Mouse (Mus musculus): ENCODE measurements at regions not wholly inside any gene's neighbourhood (a gene's known extent, or its start where the extent isn't known, plus 50 kb on each side); places are given as distances from the start of the nearest gene placed in this dataset.

- ATAC-seq (ENCODE audit: low FRiP score, low TSS enrichment) = no peak
- H3K4me1 ChIP-seq (ENCODE audit: control insufficient read depth, insufficient read depth, low read length) = no peaks in the 10 kb centered on the region
- H3K4me3 ChIP-seq (replicated peaks; ENCODE audit: low read depth, low read length) = no peak overlapping the region
- no peak overlapping the region for H3K9ac ChIP-seq (replicated peaks; ENCODE audit: low read length)
- no peak overlapping the region for H3K4me2 ChIP-seq (ENCODE audit: low read length)
- H3K27ac ChIP-seq (replicated peaks; ENCODE audit: low read depth, low read length) = no peak overlapping the region
- WGBS = 87% methylated on average over 7 of the region's 7 CpGs
- no peaks in the 10 kb centered on the region for H3K27me3 ChIP-seq (ENCODE audit: control insufficient read depth, insufficient read depth, low read length)
- H3K36me3 ChIP-seq (ENCODE audit: control insufficient read depth, insufficient read depth, low read length) = no peaks in the 10 kb centered on the region
- no peaks in the 10 kb centered on the region for H3K9me3 ChIP-seq (ENCODE audit: control insufficient read depth, low read length)
- no peak for DNase-seq
Measured at GRCm38 (mm10) chr14:45983206-45983857, 325.4 kb upstream of the Ddhd1 start.

- Histone ChIP-seq H3K27ac (replicated peaks; ENCODE audit: low read depth, low read length) (no peak overlapping the region), H3K27me3 (ENCODE audit: control insufficient read depth, insufficient read depth, low read length) (no peaks in the 10 kb centered on the region), H3K4me2 (ENCODE audit: low read length) (no peak overlapping the region), H3K36me3 (ENCODE audit: control insufficient read depth, insufficient read depth, low read length) (no peaks in the 10 kb centered on the region), H3K4me1 (ENCODE audit: control insufficient read depth, insufficient read depth, low read length) (no peaks in the 10 kb centered on the region), H3K4me3 (replicated peaks; ENCODE audit: low read depth, low read length) (no peak overlapping the region), H3K9me3 (ENCODE audit: control insufficient read depth, low read length) (no peaks in the 10 kb centered on the region), H3K9ac (replicated peaks; ENCODE audit: low read length) (no peak overlapping the region)
- ATAC-seq (ENCODE audit: low FRiP score, low TSS enrichment) = no peak
- 84% methylated on average over 20 of the region's 20 CpGs for WGBS
- no peak for DNase-seq
Measured at GRCm38 (mm10) chr14:45984135-45984892, 326.4 kb upstream of the Ddhd1 start.

GRCm38 (mm10) chr14:45992041-45992869, 334.3 kb upstream of the Ddhd1 start:
- ATAC-seq (ENCODE audit: low FRiP score, low TSS enrichment) (no peak), DNase-seq (no peak)
- H3K4me1 ChIP-seq (ENCODE audit: control insufficient read depth, insufficient read depth, low read length) = no peaks in the 10 kb centered on the region
- no peak overlapping the region for H3K27ac ChIP-seq (replicated peaks; ENCODE audit: low read depth, low read length)
- H3K4me3 ChIP-seq (replicated peaks; ENCODE audit: low read depth, low read length) = no peak overlapping the region
- no peaks in the 10 kb centered on the region for H3K36me3 ChIP-seq (ENCODE audit: control insufficient read depth, insufficient read depth, low read length)
- no peaks in the 10 kb centered on the region for H3K27me3 ChIP-seq (ENCODE audit: control insufficient read depth, insufficient read depth, low read length)
- WGBS = 81% methylated on average over 17 of the region's 17 CpGs
- H3K9ac ChIP-seq (replicated peaks; ENCODE audit: low read length) = no peak overlapping the region
- H3K9me3 ChIP-seq (ENCODE audit: control insufficient read depth, low read length) = no peaks in the 10 kb centered on the region
- H3K4me2 ChIP-seq (ENCODE audit: low read length) = no peak overlapping the region

GRCm38 (mm10) chr14:45992870-45993135, 334.9 kb upstream of the Ddhd1 start:
- H3K4me2 ChIP-seq (ENCODE audit: low read length) = no peak overlapping the region
- ATAC-seq (ENCODE audit: low FRiP score, low TSS enrichment) (no peak), DNase-seq (no peak)
- H3K27ac ChIP-seq (replicated peaks; ENCODE audit: low read depth, low read length) = no peak overlapping the region
- WGBS = 79% methylated on average over 4 of the region's 4 CpGs
- H3K9me3 ChIP-seq (ENCODE audit: control insufficient read depth, low read length) = no peaks in the 10 kb centered on the region
- no peak overlapping the region for H3K9ac ChIP-seq (replicated peaks; ENCODE audit: low read length)
- no peaks in the 10 kb centered on the region for H3K36me3 ChIP-seq (ENCODE audit: control insufficient read depth, insufficient read depth, low read length)
- H3K27me3 ChIP-seq (ENCODE audit: control insufficient read depth, insufficient read depth, low read length) = no peaks in the 10 kb centered on the region
- H3K4me3 ChIP-seq (replicated peaks; ENCODE audit: low read depth, low read length) = no peak overlapping the region
- no peaks in the 10 kb centered on the region for H3K4me1 ChIP-seq (ENCODE audit: control insufficient read depth, insufficient read depth, low read length)

GRCm38 (mm10) chr14:45993669-45994068, 335.7 kb upstream of the Ddhd1 start:
- H3K4me3 ChIP-seq (replicated peaks; ENCODE audit: low read depth, low read length) = no peak overlapping the region
- no peak overlapping the region for H3K4me2 ChIP-seq (ENCODE audit: low read length)
- no peak; the same call in 1 of the 2 replicates for ATAC-seq (ENCODE audit: low FRiP score, low TSS enrichment)
- 11% methylated on average over 3 of the region's 3 CpGs for WGBS
- no peaks in the 10 kb centered on the region for H3K36me3 ChIP-seq (ENCODE audit: control insufficient read depth, insufficient read depth, low read length)
- no peak overlapping the region for H3K9ac ChIP-seq (replicated peaks; ENCODE audit: low read length)
- H3K4me1 ChIP-seq (ENCODE audit: control insufficient read depth, insufficient read depth, low read length) = no peaks in the 10 kb centered on the region
- H3K9me3 ChIP-seq (ENCODE audit: control insufficient read depth, low read length) = no peaks in the 10 kb centered on the region
- H3K27me3 ChIP-seq (ENCODE audit: control insufficient read depth, insufficient read depth, low read length) = no peaks in the 10 kb centered on the region
- H3K27ac ChIP-seq (replicated peaks; ENCODE audit: low read depth, low read length) = no peak overlapping the region
- peak; percentile 85 for DNase-seq

GRCm38 (mm10) chr14:45996760-45997159, 338.8 kb upstream of the Ddhd1 start:
- Histone ChIP-seq H3K4me3 (replicated peaks; ENCODE audit: low read depth, low read length) (no peak overlapping the region), H3K4me2 (ENCODE audit: low read length) (no peak overlapping the region), H3K27ac (replicated peaks; ENCODE audit: low read depth, low read length) (no peak overlapping the region), H3K27me3 (ENCODE audit: control insufficient read depth, insufficient read depth, low read length) (no peaks in the 10 kb centered on the region), H3K36me3 (ENCODE audit: control insufficient read depth, insufficient read depth, low read length) (no peaks in the 10 kb centered on the region), H3K4me1 (ENCODE audit: control insufficient read depth, insufficient read depth, low read length) (no peaks in the 10 kb centered on the region), H3K9ac (replicated peaks; ENCODE audit: low read length) (no peak overlapping the region), H3K9me3 (ENCODE audit: control insufficient read depth, low read length) (no peaks in the 10 kb centered on the region)
- 78% methylated on average over 5 of the region's 5 CpGs for WGBS
- no peak for ATAC-seq (ENCODE audit: low FRiP score, low TSS enrichment)
- peak; percentile 16 for DNase-seq

- Histone ChIP-seq H3K36me3 (ENCODE audit: control insufficient read depth, insufficient read depth, low read length) (no peaks in the 10 kb centered on the region), H3K4me3 (replicated peaks; ENCODE audit: low read depth, low read length) (no peak overlapping the region), H3K9ac (replicated peaks; ENCODE audit: low read length) (no peak overlapping the region), H3K4me1 (ENCODE audit: control insufficient read depth, insufficient read depth, low read length) (no peaks in the 10 kb centered on the region), H3K4me2 (ENCODE audit: low read length) (no peak overlapping the region), H3K27ac (replicated peaks; ENCODE audit: low read depth, low read length) (no peak overlapping the region), H3K9me3 (ENCODE audit: control insufficient read depth, low read length) (no peaks in the 10 kb centered on the region), H3K27me3 (ENCODE audit: control insufficient read depth, insufficient read depth, low read length) (no peaks in the 10 kb centered on the region)
- DNase-seq = no peak
- ATAC-seq (ENCODE audit: low FRiP score, low TSS enrichment) = no peak
- 95% methylated on average over 6 of the region's 6 CpGs for WGBS
Measured at GRCm38 (mm10) chr14:46004078-46004477, 346.1 kb upstream of the Ddhd1 start.

GRCm38 (mm10) chr14:46005307-46005706, 347.4 kb upstream of the Ddhd1 start:
- no peak for DNase-seq
- H3K4me3 ChIP-seq (replicated peaks; ENCODE audit: low read depth, low read length) = no peak overlapping the region
- no peak for ATAC-seq (ENCODE audit: low FRiP score, low TSS enrichment)
- no peaks in the 10 kb centered on the region for H3K27me3 ChIP-seq (ENCODE audit: control insufficient read depth, insufficient read depth, low read length)
- no peak overlapping the region for H3K9ac ChIP-seq (replicated peaks; ENCODE audit: low read length)
- no peaks in the 10 kb centered on the region for H3K9me3 ChIP-seq (ENCODE audit: control insufficient read depth, low read length)
- no peak overlapping the region for H3K4me2 ChIP-seq (ENCODE audit: low read length)
- no peaks in the 10 kb centered on the region for H3K36me3 ChIP-seq (ENCODE audit: control insufficient read depth, insufficient read depth, low read length)
- WGBS = 45% methylated on average over 4 of the region's 4 CpGs
- no peaks in the 10 kb centered on the region for H3K4me1 ChIP-seq (ENCODE audit: control insufficient read depth, insufficient read depth, low read length)
- H3K27ac ChIP-seq (replicated peaks; ENCODE audit: low read depth, low read length) = no peak overlapping the region

All from midbrain, embryonic 14.5 days (tissue).